Mouse (Mus musculus) Patski (cell line): ENCODE data around the gene Dvl2. TPM values are rescaled to one million over a fixed set of nuclear protein-coding genes. Genes with fewer than 3 reads are reported as not detected.

Source experiments
- ATAC-seq: fragments of 100-300 bp; one replicate; pipeline ENCODE4 v1.8.0; 2021
- CTCF ChIA-PET: fragments of 350-600 bp; sonication (Branson Sonifier 250); formaldehyde crosslinking; loops from one replicate; lab custom pipeline; 2022; ENCODE audit warnings: inconsistent platforms; lab: Charles Lee
- POLR2A ChIA-PET: fragments of 350-600 bp; sonication (Branson Sonifier 250); formaldehyde crosslinking; loops from one replicate; lab custom pipeline; 2022; ENCODE audit warnings: antibody characterized with exemption, inconsistent platforms; lab: Charles Lee
- DNase-seq: peaks from one replicate; pipeline ENCODE4 v3.0.0-alpha.2; 2011; ENCODE audit warnings: low read depth, low spot score
- H3K27me3 ChIP-seq: fragments of 371-371 bp; one replicate; pipeline ENCODE4 v1.5.1; 2021
- CTCF ChIP-seq: fragments of 100-300 bp; IDR thresholded peaks from one replicate; pipeline ENCODE4 v1.5.1; 2021
- in situ Hi-C: fragments of 300-500 bp; cut with MboI; formaldehyde crosslinking; loops from 3 replicates; pipeline ENCODE4 v1.11.1; 2018; ENCODE audit warnings: low pct_unique_long_range_greater_than_20kb, mixed read lengths
- polyA plus RNA-seq: library from polyadenylated mRNA; unstranded; gene quantifications from one replicate; pipeline ENCODE4 v1.2.3, GENCODE M21; 2021

Gene Dvl2
- polyA plus RNA-seq, 1 experiment from 2014 or later = 41.6 TPM

DNA sequence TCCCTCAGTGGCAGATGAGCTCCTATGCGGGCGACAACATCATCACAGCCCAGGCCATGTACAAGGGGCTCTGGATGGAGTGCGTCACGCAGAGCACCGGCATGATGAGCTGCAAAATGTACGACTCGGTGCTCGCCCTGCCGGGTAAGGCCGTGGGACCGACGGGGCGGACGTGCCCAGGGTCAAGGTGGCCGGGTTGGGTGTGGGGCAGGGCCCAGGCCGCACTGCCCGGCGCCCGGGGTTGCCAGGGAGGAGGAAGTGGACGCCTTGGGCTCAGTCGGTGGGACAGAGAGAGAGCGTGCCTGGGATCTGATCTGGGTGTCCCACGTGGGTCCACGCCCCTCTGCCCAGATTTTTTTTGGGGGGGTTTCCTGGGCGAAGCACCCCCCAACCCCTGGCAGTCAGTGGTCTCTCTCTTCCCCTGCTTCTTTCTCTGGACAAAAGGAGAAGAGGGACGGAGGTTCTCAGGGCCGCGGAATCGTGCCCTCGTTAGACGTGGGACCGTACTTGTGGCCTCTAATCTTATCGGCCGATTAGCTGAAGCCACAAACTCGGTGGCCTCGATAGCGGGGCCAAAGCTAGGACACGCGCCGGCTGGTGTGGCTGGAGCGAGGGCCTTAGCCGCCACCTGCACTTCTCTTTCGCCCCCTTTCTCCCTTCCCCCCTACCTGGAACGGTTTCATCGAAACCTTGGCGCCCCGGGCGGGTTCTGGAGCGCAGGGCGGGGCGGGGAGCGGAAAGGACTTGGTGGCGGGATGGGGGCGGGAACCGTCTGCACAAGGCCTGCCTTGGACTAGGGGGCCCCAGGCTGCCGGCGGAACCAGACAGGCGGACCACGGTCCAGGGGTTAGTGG lies 34.2 kb upstream of the Dvl2 start:
- ChIA-PET POLR2A (no interaction called here), CTCF (no interaction called here)
- in situ Hi-C loops = no loop called here
- peaks cover 13% of the 10 kb centered on the region for H3K27me3 ChIP-seq
- TF ChIP-seq CTCF = no peak
- DNase-seq (no peak), ATAC-seq (no peak)

DNA sequence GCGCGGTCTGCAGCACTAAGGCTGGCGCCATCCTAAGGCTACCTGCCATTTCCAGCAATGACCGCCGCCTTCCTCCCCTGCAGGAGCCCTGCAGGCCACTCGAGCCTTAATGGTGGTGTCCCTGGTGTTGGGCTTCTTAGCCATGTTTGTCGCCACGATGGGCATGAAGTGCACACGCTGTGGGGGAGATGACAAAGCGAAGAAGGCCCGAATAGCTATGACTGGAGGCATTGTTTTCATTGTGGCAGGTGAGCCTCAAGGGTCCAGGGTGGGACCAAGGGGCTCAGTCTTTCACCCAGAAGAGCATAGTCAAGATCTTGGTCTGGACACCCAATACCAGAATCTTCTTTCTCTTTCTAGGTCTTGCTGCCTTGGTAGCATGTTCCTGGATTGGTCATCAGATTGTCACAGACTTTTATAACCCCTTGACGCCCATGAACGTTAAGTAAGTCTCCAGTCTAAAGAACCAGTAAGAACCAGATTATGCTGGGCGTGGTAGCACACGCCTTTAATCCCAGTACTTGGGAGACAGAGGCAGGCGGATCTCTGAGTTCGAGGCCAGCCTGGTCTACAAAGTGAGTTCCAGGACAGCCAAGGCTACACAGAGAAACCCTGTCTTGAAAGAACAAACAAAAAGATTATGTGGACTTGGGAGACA lies 33.4 kb upstream of the Dvl2 start:
- DNase-seq (no peak), ATAC-seq (no peak)
- POLR2A ChIA-PET = no interaction called here
- peaks cover 13% of the 10 kb centered on the region for H3K27me3 ChIP-seq
- TF ChIP-seq CTCF = no peak
- in situ Hi-C loops = no loop called here
- CTCF ChIA-PET = no interaction called here

DNA sequence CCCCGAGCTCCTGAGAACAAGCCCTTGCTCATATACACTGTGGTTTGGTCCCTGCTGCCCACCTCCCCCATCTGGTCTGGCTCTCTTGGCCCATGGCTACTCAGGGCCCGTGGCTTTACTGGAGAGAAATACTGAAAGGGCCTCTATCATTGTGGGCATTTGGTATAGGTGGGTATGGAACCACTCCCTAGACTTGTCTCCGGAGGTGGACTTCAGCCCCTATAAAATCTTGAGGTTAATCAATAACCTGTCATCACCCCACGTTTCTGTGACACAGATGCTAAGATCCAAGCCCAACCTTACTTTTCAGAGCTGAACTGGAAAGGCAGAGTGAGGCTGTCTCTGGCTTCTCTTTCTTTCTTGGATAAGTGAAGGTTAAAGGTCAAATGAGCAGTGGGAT lies 31.6 kb upstream of the Dvl2 start:
- in situ Hi-C loops = no loop called here
- ChIA-PET POLR2A (no interaction called here), CTCF (no interaction called here)
- DNase-seq = no peak
- H3K27me3 ChIP-seq = peaks cover 5% of the 10 kb centered on the region
- TF ChIP-seq CTCF = no peak
- ATAC-seq = no peak

DNA sequence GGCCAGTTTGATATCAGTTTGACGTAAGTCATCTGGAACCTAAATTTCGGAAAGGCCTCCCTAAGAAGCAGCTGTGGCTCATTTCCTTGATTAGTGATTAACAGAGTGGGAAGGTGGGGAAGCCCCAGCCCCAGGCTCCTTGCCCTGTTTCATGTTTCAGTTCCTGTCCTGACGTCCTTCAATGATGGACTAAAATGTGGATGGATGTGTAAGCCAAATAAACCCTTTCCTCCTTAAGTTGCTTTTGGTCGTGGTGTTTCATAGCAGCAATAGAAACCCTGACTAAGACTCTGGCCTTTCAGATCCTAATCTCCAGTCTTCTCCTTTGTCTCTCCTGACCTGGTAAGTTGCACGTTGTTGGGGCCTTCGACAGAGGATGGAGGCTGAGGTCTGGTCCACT lies 30.2 kb upstream of the Dvl2 start:
- DNase-seq = no peak
- TF ChIP-seq CTCF = no peak
- H3K27me3 ChIP-seq = no peaks in the 10 kb centered on the region
- ChIA-PET CTCF (interaction anchor here (1.2 kb wide), 1 partner anchor 22 kb away, joined by 3 read pairs; the partner anchor contains the start of gene Slc2a4), POLR2A (no interaction called here)
- ATAC-seq = no peak
- in situ Hi-C loops = no loop called here

DNA sequence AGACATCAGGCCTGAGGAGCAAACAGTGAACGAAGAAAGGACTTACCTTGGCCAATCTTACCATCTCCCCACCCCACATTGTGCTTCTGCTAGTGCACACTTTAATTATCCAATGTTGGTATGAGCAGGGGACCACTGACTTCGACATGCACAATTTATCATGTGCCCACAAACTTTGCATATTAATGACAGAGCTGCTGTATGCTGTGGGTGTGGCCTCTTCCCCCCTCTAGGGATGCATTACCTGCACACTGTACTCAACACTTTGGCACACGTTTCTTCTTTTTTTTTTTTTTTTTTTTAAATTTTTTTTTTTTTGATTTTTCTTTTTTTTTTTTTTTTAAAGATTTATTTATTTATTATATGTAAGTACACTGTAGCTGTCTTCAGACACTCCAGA lies 29.6 kb upstream of the Dvl2 start:
- no peak for TF ChIP-seq CTCF
- in situ Hi-C loops = no loop called here
- DNase-seq (no peak), ATAC-seq (no peak)
- POLR2A ChIA-PET = interaction anchor here (0.6 kb wide), 1 partner anchor 98 kb away, joined by 3 read pairs; no protein-coding TSS in a partner anchor
- no peaks in the 10 kb centered on the region for H3K27me3 ChIP-seq
- CTCF ChIA-PET = interaction anchor here (1.2 kb wide), 1 partner anchor 22 kb away, joined by 3 read pairs; the partner anchor contains the start of gene Slc2a4

DNA sequence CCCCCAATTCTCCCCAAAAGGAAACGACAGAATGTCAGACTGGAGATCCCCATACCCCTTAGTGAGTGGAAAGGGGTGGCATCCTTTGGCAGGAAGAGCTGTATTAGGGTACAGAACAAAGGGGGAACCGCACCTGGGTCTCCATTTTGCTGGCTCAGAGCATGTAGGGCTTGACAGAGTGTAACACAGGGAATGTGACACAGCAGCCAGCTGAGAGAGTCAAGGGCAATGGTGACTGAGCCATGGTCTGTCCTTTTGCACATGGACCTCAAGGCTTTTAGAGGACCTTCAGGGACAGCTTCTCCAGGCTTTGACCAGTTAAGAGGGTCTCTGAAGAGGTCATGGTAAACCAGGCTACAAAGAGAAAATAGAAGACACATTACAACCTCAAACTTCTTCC lies 25.5 kb upstream of the Dvl2 start:
- ChIA-PET CTCF (interaction anchor here (1.5 to 1.8 kb wide), 2 partner anchors 19 to 26 kb away, joined by 5 read pairs; no protein-coding TSS in a partner anchor), POLR2A (no interaction called here)
- ATAC-seq = no peak
- no peak for DNase-seq
- no peaks in the 10 kb centered on the region for H3K27me3 ChIP-seq
- no peak for TF ChIP-seq CTCF
- in situ Hi-C loops = loop anchor here (25.0 kb wide), 2 partner anchors 563 to 888 kb away; partner anchors contain the start of genes Kdm6b, Per1 and Vamp2

DNA sequence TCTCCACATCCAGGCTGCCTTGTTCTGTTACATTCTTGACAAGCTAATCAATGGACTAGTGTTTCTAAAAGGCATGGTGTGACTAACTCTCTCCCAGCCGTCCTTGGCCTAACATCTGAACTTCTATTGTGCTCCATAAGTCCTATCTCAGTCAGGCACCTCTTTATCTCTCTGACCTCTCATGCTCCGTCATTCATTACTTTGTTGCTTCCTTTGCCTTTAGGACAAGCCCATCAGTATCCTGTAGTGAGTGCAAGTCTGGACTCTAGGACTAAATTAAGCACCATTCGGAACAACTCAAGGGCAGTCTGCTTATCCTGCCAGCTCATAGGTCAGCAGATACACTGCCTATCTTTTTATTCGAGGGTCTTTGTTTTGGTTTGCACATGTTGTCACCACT lies 24.1 kb upstream of the Dvl2 start:
- POLR2A ChIA-PET = no interaction called here
- DNase-seq (no peak), ATAC-seq (no peak)
- in situ Hi-C loops = loop anchor here (25.0 kb wide), 2 partner anchors 564 to 889 kb away; partner anchors contain the start of genes Kdm6b, Per1 and Vamp2
- no peak for TF ChIP-seq CTCF
- CTCF ChIA-PET = interaction anchor here (1.8 kb wide), 1 partner anchor 21 kb away, joined by 5 read pairs; no protein-coding TSS in a partner anchor
- H3K27me3 ChIP-seq = no peaks in the 10 kb centered on the region

DNA sequence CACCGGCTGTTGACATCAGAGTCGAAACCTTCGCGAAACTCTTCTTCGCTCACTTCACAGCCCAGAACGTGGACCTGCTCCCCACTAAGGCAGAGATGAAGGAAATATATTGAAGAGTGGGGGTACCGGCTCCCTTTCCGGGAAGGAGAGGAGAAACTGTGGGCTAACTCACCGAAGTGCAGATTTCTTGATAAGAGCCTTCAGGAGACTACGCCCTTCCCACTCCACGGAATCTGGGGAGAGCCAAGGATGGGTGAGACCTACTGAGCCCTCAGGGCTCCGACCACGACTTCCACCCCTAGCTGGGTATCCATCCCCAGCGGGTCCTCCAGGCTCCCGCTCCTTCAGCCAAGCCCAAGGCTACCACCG lies 20.6 kb upstream of the Dvl2 start:
- TF ChIP-seq CTCF = no peak
- no peak for DNase-seq
- POLR2A ChIA-PET = interaction anchor here (1.0 kb wide), 2 partner anchors 18 to 51 kb away, joined by 6 read pairs; no protein-coding TSS in a partner anchor
- CTCF ChIA-PET = interaction anchor here (1.3 kb wide), 1 partner anchor 46 kb away, joined by 4 read pairs; no protein-coding TSS in a partner anchor
- H3K27me3 ChIP-seq = no peaks in the 10 kb centered on the region
- ATAC-seq = no peak
- in situ Hi-C loops = loop anchor here (25.0 kb wide), 2 partner anchors 568 to 893 kb away; partner anchors contain the start of genes Kdm6b, Per1 and Vamp2

DNA sequence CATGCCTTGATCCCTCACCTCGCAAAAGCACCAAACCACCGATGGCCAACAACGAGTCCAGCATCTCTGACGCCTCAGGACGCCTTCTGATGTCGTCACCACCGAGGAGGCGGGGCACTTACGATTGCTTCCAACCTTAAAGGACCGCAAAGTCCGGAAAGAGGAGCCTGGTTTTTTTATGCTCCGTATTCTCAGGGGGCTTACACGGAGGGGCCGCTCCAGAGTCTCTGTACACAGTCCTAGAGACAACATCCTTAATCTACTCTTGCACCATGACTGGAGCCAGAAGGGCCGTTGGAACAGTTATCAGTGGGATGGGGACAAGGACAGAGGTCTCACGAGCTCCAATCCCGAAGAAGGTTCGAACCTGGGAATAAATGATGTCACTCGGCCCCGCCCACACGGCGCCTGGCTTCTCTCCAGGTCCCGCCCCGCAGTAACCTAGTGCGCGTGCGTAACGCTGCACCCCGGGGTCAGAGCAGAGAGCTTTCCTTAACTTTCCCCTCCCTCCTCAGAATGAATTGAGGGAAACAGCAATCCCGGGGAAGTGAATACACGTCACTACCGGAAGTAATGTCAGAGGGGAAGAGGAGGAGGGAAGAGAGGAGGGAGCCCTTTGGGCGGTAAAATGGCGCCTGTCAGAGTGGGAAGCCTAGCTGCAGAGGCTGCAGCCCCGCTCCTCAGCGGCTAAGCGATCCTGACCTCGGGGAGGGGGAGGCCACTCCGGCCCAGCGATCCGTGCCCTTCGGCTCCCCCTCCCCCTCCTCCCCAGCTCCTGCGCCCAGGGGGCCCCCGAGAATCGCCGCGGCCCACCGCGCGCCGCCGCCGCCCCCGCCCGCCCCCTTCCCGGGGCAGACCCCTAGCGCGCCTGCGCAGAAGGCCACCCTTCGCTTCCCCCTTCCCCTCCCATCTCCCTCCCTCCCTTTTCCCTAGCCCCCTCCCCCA lies 19.9 kb upstream of the Dvl2 start:
- ATAC-seq (peak; percentile 66), DNase-seq (peak; percentile 96)
- ChIA-PET CTCF (interaction anchor here (1.3 kb wide), 1 partner anchor 46 kb away, joined by 4 read pairs; no protein-coding TSS in a partner anchor), POLR2A (interaction anchor here (0.9 to 2.2 kb wide), 4 partner anchors 11 to 52 kb away, joined by 3 to 16 read pairs (median 6); partner anchors contain the start of gene Gabarap)
- TF ChIP-seq CTCF = no peak
- no peaks in the 10 kb centered on the region for H3K27me3 ChIP-seq
- in situ Hi-C loops = loop anchor here (25.0 kb wide), 2 partner anchors 568 to 893 kb away; partner anchors contain the start of genes Kdm6b, Per1 and Vamp2
